Mouse (Mus musculus) adrenal gland, postnatal 4 days (tissue): Measurements from ENCODE around the gene Frem1. TPM values are rescaled to one million over a fixed set of nuclear protein-coding genes. Genes with fewer than 3 reads are reported as not detected.

Experiments used
- DNase-seq, 2 experiments: peaks; one replicate each; pipeline ENCODE4 v3.0.0; 2021 to 2022; ENCODE audit warnings: low spot score in 2 of 2, mixed read lengths in 2 of 2
- total RNA-seq, 2 experiments: library from RNA; stranded (reverse); gene quantifications; 2 replicates each; pipeline ENCODE4 v1.2.3; 2021

Gene Frem1
- total RNA-seq, 2 experiments from 2014 or later = 12.4 to 22.5 TPM

GRCm38 (mm10) chr4:82933698-82934210 is 118.4 kb downstream of the Frem1 start:
- DNase-seq = peak; percentile 6 to 36

GRCm38 (mm10) chr4:82930079-82930478 is 122.1 kb downstream of the Frem1 start:
- DNase-seq = no peak

GRCm38 (mm10) chr4:82921962-82922361 is 130.2 kb downstream of the Frem1 start:
- DNase-seq = no peak

- no peak for DNase-seq
Measured at GRCm38 (mm10) chr4:82918625-82919024, 133.5 kb downstream of the Frem1 start.

GRCm38 (mm10) chr4:82916678-82917050 is 135.5 kb downstream of the Frem1 start:
- DNase-seq = no peak

GRCm38 (mm10) chr4:82916003-82916677 is 136.0 kb downstream of the Frem1 start:
- no peak for DNase-seq

- no peak for DNase-seq
Measured at GRCm38 (mm10) chr4:82915576-82915975, 136.6 kb downstream of the Frem1 start.

- no peak for DNase-seq
Measured at GRCm38 (mm10) chr4:82914601-82915143, 137.5 kb downstream of the Frem1 start.

- DNase-seq = no peak
Measured at GRCm38 (mm10) chr4:82895227-82895626, 156.9 kb downstream of the Frem1 start.

GRCm38 (mm10) chr4:82892247-82892646 is 159.9 kb downstream of the Frem1 start:
- DNase-seq = no peak

- DNase-seq = no peak
Measured at GRCm38 (mm10) chr4:82891566-82891965, 160.6 kb downstream of the Frem1 start.

GRCm38 (mm10) chr4:82891049-82891448 is 161.1 kb downstream of the Frem1 start:
- DNase-seq = no peak

- DNase-seq = no peak
Measured at GRCm38 (mm10) chr4:82890585-82890984, 161.6 kb downstream of the Frem1 start.

- DNase-seq = no peak
Measured at GRCm38 (mm10) chr4:82886148-82886547, 166.0 kb downstream of the Frem1 start.

GRCm38 (mm10) chr4:82885535-82885913 is 166.6 kb downstream of the Frem1 start:
- no peak for DNase-seq

- no peak for DNase-seq
Measured at GRCm38 (mm10) chr4:82884636-82885534, 167.3 kb downstream of the Frem1 start, which contains the start of gene Cer1. Gene Cer1 (minus strand): TSS chr4:82885148.

- DNase-seq = no peak
Measured at GRCm38 (mm10) chr4:82882500-82882899, 169.6 kb downstream of the Frem1 start.

- DNase-seq = no peak
Measured at GRCm38 (mm10) chr4:82881366-82881765, 170.8 kb downstream of the Frem1 start.

- DNase-seq = no peak
Measured at GRCm38 (mm10) chr4:82880243-82880642, 171.9 kb downstream of the Frem1 start.

- no peak for DNase-seq
Measured at GRCm38 (mm10) chr4:82879152-82879551, 173.0 kb downstream of the Frem1 start.

GRCm38 (mm10) chr4:82876656-82877055 is 175.5 kb downstream of the Frem1 start:
- no peak for DNase-seq

- DNase-seq = no peak
Measured at GRCm38 (mm10) chr4:82875532-82875931, 176.6 kb downstream of the Frem1 start.
